Mouse (Mus musculus) B cell, adult 2 months (primary cell): ENCODE data around the gene Ankrd16.

Source experiments
- DNase-seq, 2 experiments: peaks; one replicate each; pipeline ENCODE4 v3.0.0; 2022

Gene Ankrd16

GRCm38 (mm10) chr2:11777091-11778068 lies at the start of gene Ankrd16, which contains the start of gene Fbh1:
Gene Ankrd16 (plus strand): TSS chr2:11777876.
Gene Fbh1 (minus strand): TSS chr2:11777582.
- DNase-seq: peak; percentile 99

DNA sequence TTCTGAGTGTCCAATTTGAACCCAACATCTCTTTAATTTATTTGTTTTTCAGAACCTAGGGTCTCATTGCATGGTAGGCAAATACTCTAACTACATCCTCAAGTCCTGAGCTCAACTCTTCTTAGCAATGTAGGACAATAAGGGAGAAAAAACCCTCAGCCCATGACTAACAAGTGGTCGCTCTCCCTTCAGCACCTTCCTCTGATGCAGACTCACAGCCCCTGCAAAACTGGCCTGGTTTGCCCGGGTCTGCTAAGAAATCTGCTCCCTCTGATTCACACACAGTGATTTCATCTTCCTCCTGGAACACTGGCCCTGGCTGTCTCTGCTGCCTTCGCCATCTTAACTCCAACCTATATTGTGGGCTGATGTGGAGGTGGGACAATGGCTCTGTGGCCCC lies 48.6 kb upstream of the Ankrd16 start:
- DNase-seq: no peak

GRCm38 (mm10) chr2:11732978-11733377 lies 44.7 kb upstream of the Ankrd16 start:
- no peak for DNase-seq

GRCm38 (mm10) chr2:11735853-11736252 lies 41.8 kb upstream of the Ankrd16 start:
- no peak for DNase-seq

- no peak for DNase-seq
Measured at GRCm38 (mm10) chr2:11738794-11739193, 38.9 kb upstream of the Ankrd16 start.

GRCm38 (mm10) chr2:11739516-11740051 lies 38.1 kb upstream of the Ankrd16 start:
- DNase-seq: no peak

DNA sequence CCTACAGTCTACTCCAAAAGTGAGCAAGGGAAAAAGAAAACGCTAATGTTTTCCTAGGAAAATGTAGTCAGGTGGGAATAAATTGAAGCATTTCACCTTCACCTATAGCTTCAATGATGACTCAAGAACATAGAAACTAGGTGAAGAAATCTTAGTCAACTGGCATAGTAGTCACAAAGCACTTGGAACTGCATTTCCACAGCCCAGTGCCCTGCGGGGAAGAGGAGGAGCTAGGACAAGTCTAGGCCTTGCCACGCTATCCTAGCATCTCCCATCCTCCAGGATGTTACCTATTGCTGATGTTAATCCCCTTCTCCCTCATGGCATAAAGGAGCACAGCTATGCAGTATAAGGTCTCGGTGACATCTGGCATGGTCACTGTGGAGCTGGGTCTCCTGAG lies 15.1 kb upstream of the Ankrd16 start:
- DNase-seq: no peak

DNA sequence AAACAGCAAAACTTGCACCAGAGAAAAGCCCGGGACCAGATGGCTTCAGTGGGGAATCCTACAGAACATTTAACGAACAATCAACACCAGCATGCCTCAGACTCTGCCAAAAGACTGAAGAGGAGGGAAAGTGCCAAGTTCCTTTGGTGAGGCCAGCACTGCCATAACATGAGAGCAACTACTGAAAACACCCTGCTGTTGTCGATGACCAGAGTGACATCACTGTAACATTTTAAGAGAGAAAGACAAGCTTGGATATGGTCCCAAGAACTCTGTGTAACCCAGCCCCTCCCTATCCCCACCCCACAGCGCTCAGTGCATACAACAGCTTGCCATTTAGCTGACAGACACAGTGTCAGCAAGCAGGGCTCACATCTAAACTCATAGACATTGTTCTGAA lies 12.0 kb upstream of the Ankrd16 start:
- no peak for DNase-seq

GRCm38 (mm10) chr2:11766485-11767160 lies 11.1 kb upstream of the Ankrd16 start:
- peak; percentile 5 to 14 for DNase-seq

DNA sequence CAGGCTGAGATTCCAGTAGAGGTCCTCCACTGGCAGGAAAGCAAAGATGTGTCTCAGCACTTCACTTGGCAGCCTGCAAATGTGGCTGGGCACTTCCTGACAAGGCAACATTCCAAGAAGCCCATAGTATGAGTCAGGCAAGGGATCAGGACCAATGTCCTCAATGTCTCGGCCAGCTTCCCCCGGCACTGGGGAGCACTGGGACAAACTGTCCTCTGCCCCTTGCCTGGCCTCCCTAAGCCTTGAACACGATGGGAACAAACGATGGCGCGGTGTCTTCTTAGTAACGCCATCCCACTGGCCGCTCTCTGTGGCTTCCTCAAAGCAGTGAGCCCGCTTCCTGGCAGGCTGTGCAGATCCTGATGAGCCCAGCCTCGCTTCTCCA lies 10.5 kb upstream of the Ankrd16 start:
- no peak for DNase-seq

- DNase-seq: no peak
Measured at GRCm38 (mm10) chr2:11771701-11772100, 6.0 kb upstream of the Ankrd16 start.

DNA sequence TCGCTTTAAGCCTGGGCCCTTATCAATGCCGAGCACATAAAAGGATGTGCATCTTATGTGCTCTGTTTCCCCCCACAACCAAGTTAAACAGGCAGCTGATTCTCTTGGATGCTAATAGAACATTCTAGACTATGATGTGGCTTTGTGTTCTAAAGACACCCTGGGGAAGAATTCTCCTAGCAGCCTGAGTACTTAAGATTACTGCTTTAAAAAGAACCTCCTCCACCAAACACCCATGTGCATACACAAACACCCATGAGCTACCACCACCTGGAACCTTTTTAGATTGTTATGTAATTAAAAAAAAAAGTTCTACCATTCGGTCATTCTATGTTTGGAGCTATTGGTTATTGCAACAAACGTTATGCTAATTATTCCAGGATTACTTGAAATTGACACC lies 5.3 kb upstream of the Ankrd16 start:
- no peak for DNase-seq

- DNase-seq: no peak
Measured at GRCm38 (mm10) chr2:11774426-11774825, 3.2 kb upstream of the Ankrd16 start.

DNA sequence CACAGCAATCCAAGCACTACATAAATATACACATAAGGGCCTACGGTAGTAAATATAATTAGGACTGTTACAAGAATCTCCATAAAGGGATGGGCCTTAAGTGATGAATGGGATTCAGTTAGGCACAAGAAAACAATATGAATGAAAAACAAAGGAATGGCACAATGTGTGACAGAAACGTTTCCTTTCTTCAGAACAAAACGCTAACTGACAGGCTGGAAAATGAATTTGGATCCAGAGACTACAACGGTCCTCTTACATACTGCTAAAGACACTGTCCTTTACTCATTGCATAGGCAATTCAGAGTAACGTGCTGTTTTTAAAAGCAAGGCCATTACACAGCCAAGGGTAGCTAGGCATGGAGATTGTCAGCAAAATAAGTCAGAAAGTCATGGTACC lies 2.6 kb upstream of the Ankrd16 start:
- no peak for DNase-seq

- DNase-seq: no peak
Measured at GRCm38 (mm10) chr2:11776415-11776814, 1.3 kb upstream of the Ankrd16 start.

DNA sequence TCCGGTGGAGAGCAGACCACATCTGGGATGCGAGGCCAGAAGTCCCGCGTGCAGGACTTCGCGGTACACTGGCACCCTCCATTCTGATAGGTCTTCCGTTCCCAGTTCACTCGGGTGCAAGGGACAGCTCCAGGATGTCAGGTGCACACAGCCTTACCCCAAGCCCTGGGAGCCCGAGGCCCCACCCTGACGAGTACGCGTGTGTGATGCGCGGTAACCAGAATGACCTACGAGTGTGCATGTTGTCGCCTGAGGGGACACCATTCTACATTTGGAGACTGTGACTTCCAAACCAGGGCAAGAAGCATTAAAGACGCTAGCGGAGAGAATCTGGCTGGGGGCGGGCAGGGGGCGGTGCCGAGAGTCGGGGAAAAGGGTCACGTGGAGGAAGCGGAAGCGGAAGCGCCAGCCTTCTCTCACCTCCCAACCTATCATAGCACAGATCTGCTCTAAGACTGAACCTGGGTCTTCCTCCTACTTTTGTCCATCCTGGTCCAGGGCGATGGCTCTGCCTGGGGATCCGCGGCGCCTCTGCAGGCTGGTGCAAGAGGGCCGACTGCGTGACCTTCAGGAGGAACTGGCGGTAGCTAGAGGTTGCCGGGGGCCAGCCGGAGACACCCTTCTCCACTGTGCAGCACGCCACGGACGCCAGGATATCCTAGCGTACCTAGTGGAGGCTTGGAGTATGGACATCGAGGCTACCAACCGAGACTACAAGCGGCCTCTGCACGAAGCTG lies 579 bp downstream of the Ankrd16 start:
- DNase-seq: peak; percentile 88 to 91

DNA sequence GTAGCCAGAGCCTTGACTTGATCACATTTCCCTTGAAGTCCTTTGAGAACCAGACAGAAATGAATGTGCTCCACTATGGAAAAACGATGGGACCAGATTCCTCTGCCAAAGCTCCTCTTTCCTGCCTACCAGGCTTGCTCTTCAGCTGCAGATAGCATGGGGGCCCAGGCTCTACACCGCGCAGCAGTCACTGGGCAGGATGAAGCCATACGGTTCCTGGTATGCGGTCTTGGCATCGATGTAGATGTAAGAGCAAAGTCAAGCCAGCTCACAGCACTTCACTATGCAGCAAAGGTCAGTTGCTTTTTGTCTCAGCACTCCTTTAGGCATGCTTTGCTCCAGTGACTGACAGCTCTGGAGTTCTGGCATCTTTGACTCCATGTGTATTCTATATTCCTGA lies 6.5 kb downstream of the Ankrd16 start:
- no peak for DNase-seq

GRCm38 (mm10) chr2:11794668-11795067 lies 17.0 kb downstream of the Ankrd16 start:
- DNase-seq: no peak

DNA sequence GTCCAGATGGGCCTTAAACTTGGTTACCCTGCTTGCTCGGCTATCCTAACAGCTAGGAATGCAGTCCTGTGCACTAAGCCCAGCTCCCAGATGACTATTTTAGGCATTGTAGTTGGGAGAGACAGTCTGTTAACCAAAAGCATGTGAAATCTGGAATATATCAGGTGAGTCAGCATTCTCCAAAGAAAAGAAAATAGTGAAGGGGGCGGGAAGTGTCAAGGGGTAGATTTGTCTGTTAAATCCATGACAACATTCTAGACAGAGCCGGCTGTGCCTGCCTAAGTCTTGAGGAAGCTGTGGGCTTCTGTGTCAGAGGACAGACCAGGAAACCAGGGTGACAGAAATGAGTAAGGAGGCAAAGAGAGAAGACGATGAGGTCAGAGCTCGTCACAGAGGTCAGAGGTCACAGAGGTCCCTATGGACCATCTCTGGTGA lies 20.3 kb downstream of the Ankrd16 start:
- DNase-seq: no peak

DNA sequence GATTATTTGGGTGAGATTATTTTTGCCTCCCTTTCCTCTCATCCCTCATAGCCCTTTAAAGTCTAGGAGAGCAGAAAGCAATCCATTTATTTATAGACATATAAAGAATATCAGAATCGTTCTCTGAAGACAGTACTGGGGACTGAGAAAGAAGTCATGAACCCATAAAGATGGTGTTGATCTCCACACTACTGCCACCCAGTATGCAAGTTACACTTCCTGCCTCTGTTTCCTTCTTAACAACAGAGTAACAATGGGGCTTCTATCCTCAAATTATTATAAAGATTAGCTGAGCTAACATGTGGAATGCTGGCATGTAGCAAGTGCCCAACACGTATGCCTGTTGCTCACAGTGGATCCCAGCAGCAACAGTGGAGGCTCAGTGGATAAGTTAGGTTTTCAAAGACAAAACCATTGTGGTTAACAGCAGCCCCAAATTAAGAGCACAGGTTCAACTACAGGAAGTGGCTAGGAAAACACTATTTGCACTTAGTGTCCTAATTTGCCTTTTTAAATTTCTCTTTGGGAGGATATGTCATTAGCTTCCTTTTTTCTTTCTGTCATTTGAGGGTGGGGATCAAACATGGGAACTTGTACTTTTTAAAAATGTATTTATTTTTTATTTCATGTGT lies 23.7 kb downstream of the Ankrd16 start:
- no peak for DNase-seq
